In genomic region chr5:113298040-113298439, GRCm38 (mm10) we compare ENCODE assay signal across 17 mouse cellular contexts. TPM values are rescaled to one million over a fixed set of nuclear protein-coding genes. Genes with fewer than 3 reads are reported as not detected.
DNase-seq lines count a peak whose midpoint lies in the region; ATAC-seq and TF ChIP-seq lines count a peak whose summit lies in the region.
"Had no signal": no experiment of that assay in that cellular context is flagged by ENCODE, and none has a peak within 500 bp of the region (broad histone marks: within the 10 kb centered on the region; RNA-seq: fewer than 3 reads in every experiment).

No protein-coding gene starts in this region.

- peaks cover 14% of the 10 kb centered on the region; the same call in 1 of the 2 replicates for H3K27me3 ChIP-seq in kidney, embryonic 15.5 days
- H3K27me3 ChIP-seq in lung, postnatal 0 days (replicated peaks; ENCODE audit: insufficient read depth, low read length): no peaks in the 10 kb centered on the region
- H3K27me3 ChIP-seq: liver, embryonic 15.5 days; midbrain, embryonic 15.5 days had no signal

- no peak overlapping the region for H3K27ac ChIP-seq in kidney, embryonic 15.5 days
- no peak overlapping the region for H3K27ac ChIP-seq in lung, postnatal 0 days (ENCODE audit: low read length)
- H3K27ac ChIP-seq: embryonic facial prominence, embryonic 15.5 days; liver, embryonic 15.5 days; midbrain, embryonic 15.5 days; neural tube, embryonic 13.5 days had no signal

- TF ChIP-seq EP300 in lung, postnatal 0 days (IDR thresholded peaks at IDR 0.05): no peak

- no peak for DNase-seq in kidney, adult 18-20 months
- DNase-seq in right cerebral cortex, adult 2 months (ENCODE audit: low spot score in 2 of 2): peak; percentile 65 to 68
- no peak for DNase-seq in right cerebral cortex, postnatal 4 days
- peak; percentile 51 for DNase-seq in lung, postnatal 0 days (ENCODE audit: low spot score)
- DNase-seq in urinary bladder, postnatal 4 days (ENCODE audit: low spot score in 2 of 2): no peak
- DNase-seq in frontal cortex, postnatal 25 days (ENCODE audit: low spot score in 2 of 2): no peak
- DNase-seq: adrenal gland, postnatal 36 days; cerebellum, postnatal 14 days; kidney, postnatal 14 days; retina, postnatal 1 day had no signal

- H3K4me1 ChIP-seq in kidney, embryonic 15.5 days: peaks cover 34% of the 10 kb centered on the region
- no peaks in the 10 kb centered on the region for H3K4me1 ChIP-seq in lung, postnatal 0 days (ENCODE audit: insufficient read depth, low read depth, low read length)
- H3K4me1 ChIP-seq: liver, embryonic 15.5 days had no signal

- H3K4me2 ChIP-seq in kidney, embryonic 15.5 days: peak overlapping the region; percentile 43
- H3K4me2 ChIP-seq in lung, postnatal 0 days (replicated peaks; ENCODE audit: low read depth, low read length): peak overlapping the region; percentile 43
- H3K4me2 ChIP-seq: embryonic facial prominence, embryonic 15.5 days; liver, embryonic 15.5 days; midbrain, embryonic 15.5 days; neural tube, embryonic 13.5 days had no signal

- no peak overlapping the region for H3K9ac ChIP-seq in kidney, embryonic 15.5 days
- H3K9ac ChIP-seq in lung, postnatal 0 days (replicated peaks; ENCODE audit: low read depth): no peak overlapping the region
- H3K9ac ChIP-seq: embryonic facial prominence, embryonic 15.5 days; liver, embryonic 15.5 days; midbrain, embryonic 15.5 days had no signal

- no peaks in the 10 kb centered on the region for H3K9me3 ChIP-seq in kidney, embryonic 15.5 days (replicated peaks)
- no peaks in the 10 kb centered on the region for H3K9me3 ChIP-seq in lung, postnatal 0 days (ENCODE audit: low read length)
- H3K9me3 ChIP-seq: embryonic facial prominence, embryonic 15.5 days; liver, embryonic 15.5 days; midbrain, embryonic 15.5 days; neural tube, embryonic 13.5 days had no signal

- TF ChIP-seq CTCF in lung, postnatal 0 days (IDR thresholded peaks at IDR 0.05): no peak

- WGBS in kidney, embryonic 15.5 days: 17% methylated on average over 12 of the region's 12 CpGs
- 11% methylated on average over 12 of the region's 12 CpGs for WGBS in lung, postnatal 0 days

- ATAC-seq in kidney, embryonic 15.5 days (replicated peaks; ENCODE audit: low FRiP score): no peak
- 0 out of 2 replicates have a peak, but pooled peaks have one; percentile 13 for ATAC-seq in lung, postnatal 0 days
- ATAC-seq: forebrain, embryonic 16.5 days; midbrain, embryonic 15.5 days had no signal

- peak overlapping the region; percentile 12; the same call in 1 of the 2 replicates for H3K4me3 ChIP-seq in kidney, embryonic 15.5 days (replicated peaks)
- H3K4me3 ChIP-seq in lung, postnatal 0 days (ENCODE audit: low read depth, low read length): no peak overlapping the region
- H3K4me3 ChIP-seq: embryonic facial prominence, embryonic 15.5 days; liver, embryonic 15.5 days; midbrain, embryonic 15.5 days; neural tube, embryonic 13.5 days had no signal

- no peaks in the 10 kb centered on the region for H3K36me3 ChIP-seq in kidney, embryonic 15.5 days
- H3K36me3 ChIP-seq in lung, postnatal 0 days (ENCODE audit: insufficient read depth, low read length): no peaks in the 10 kb centered on the region
- H3K36me3 ChIP-seq: embryonic facial prominence, embryonic 15.5 days; liver, embryonic 15.5 days; midbrain, embryonic 15.5 days had no signal

RNA-seq across cellular contexts. Expression of gene Sgsm1, which starts 12.5 kb away (rescaled TPM):
- 6.3 and 6.4 TPM in 2 replicates for polyA plus RNA-seq in kidney, embryonic 15.5 days (2015; fragmentation: Nextera tagmentation; extraction: Ambion mirVana)
- 1.2 and 1.5 TPM in 2 replicates for polyA plus RNA-seq in lung, postnatal 0 days (2015; fragmentation: Nextera tagmentation; extraction: Ambion mirVana)

RNA-seq across cellular contexts. Expression of gene Aym1, which starts 59.1 kb away (rescaled TPM):
- not detected in 2 replicates for polyA plus RNA-seq in kidney, embryonic 15.5 days (2015; fragmentation: Nextera tagmentation; extraction: Ambion mirVana)
- polyA plus RNA-seq in lung, postnatal 0 days (2015; fragmentation: Nextera tagmentation; extraction: Ambion mirVana): not detected in 2 replicates
- polyA plus RNA-seq: embryonic facial prominence, embryonic 15.5 days; forebrain, embryonic 16.5 days; hindbrain, embryonic 11.5 days; liver, embryonic 15.5 days; midbrain, embryonic 15.5 days; neural tube, embryonic 13.5 days had no signal

Comparison
In these comparisons a context has a peak if more than half of its experiments do, and no peak if none do; other contexts are left out.
1. DNase-seq: peak in right cerebral cortex, adult 2 months (2 of 2) and lung, postnatal 0 days (single experiment); none in kidney, adult 18-20 months (single experiment), right cerebral cortex, postnatal 4 days (single experiment), urinary bladder, postnatal 4 days (0 of 2) and frontal cortex, postnatal 25 days (0 of 2).